Mouse (Mus musculus): ENCODE data around the gene Tceal1.
"Not testable (repeated sequence)": the region's sequence is repeated elsewhere in the genome, so short reads cannot be mapped to it uniquely, and the experiment has no call there.

Gene Tceal1

DNA sequence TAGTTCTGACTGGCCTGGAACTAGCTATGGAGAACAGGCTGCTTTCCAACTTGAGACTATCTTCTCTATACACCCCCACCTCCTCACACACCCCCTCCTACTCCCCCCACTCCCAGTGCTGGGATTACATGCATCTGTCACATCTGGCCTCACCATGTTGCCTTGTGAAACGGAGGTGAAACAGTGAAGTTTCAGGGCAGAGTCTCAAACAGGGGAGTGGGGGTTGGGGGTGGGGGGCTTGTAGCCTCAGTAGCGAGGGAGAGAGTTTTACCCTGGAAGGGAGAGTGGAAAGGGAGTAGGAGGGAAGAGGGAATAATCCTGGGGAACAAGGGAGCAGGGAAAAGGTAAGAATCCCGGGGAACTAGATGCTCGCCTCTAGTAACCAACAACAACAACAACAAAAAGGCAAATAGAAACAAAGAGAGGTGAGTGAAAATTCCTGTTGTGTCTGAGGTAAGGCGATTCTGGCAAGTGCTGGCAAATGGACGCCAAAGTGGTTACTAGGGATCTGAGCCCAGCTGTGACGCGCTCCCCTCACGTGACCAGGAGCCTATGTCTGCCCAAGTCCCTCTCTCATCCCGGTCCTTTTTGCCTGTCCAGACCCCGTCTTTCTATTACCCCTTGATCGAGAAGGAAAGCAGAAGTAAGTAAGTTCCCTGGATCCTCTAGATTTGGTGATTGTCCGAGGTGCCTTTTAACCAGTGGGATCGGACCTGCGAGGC lies at the start of gene Tceal1:
TSS of gene Tceal1 (plus strand) at position 537 of the 722 bp plus-strand sequence.
- peak; percentile 31 for DNase-seq (ENCODE audit: low spot score)

DNA sequence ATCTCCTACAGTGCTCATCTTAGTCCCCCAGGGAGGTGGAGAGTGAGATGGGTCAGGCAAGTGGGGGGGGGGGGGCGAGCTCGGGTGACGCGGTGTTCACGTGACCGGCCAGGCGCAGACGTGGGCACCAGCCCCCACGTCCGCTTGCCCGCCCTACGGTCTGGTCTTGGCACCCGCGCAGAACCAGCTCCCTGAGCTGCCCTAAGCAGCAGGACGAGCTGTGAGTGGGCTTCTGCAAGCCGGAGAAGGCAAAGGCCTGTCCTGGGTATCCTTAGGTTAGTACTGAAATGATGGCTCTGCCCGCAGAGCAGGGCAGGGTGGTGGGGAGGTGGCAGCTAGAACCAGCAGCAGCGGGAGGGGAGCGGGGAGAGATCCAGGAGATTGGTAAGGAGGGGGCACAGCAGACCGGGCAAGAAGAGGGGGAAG lies 41.5 kb upstream of the Tceal1 start:
- no peak for DNase-seq (ENCODE audit: low spot score)

DNA sequence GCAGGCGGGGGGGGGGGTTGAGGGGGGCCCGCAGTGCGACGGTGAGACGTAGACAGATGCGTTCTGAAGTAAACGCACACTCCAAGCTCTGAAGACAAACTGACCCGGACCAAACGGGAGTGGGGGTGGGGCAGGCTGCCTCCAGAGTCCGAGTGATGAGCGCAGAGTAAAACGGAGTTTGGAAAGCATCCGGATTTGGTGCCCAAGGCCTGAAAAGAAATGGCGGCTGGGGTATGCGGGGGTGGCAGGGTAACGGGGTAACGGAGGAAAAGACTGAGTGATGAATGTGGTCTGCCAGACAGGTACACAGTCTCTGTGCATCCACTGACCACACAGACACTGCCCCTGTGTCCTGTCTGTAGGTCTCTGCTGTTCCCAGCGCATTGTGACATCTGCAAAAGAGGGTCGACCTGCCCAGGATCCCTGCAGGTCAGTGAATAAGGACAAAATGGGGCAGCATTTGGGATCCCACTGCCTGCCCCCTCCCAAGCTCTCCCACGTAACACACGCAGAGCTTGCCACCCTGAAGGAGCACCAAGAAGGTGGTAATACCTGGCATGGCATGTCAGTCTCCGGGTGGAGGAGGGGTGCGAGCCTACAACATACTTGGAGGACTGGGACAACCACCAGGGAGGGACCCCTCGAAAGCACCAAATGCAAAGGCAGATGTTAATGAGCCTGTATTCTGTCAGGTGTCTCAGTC lies 40.9 kb upstream of the Tceal1 start:
- not testable (repeated sequence) for DNase-seq (ENCODE audit: low spot score)

DNA sequence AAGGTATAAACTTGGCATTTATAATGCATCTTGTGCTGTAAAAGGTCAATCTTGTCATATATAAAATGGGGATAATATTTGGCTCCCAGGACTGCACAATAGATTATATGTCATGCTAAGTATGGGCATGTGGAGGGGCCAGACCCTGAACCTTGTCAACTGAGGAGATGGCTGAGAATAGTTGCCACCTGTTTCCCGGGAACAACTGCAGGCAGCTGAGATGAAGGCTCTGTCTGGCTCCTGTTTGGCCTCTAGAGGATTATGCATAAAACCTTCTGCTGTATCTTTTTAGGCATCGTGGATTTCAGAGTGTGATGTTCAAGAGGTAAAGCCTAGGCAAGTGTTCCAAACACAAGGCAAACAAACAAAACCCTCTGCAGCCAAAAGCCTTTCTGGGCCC lies 39.0 kb upstream of the Tceal1 start:
- DNase-seq (ENCODE audit: low spot score), result no peak

DNA sequence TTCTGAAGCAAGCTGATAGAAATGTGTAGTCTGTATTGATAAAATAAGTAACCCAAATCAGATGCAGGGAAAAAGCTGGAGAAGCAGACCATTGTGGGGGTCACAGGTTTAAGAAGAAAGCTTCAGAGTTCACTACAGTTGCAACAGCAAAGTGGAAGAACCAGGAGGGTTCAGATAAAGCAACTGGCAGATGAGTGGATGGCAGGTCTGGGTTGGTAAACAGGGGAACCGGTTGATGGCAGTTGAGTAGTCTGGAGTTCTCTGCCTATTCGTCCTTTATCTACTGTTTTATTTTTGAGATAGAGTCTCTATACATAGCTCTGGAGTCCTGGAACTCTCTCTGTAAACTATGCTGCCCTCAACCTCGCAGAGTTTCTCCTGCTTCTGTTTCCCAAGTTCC lies 26.8 kb upstream of the Tceal1 start:
- no peak for DNase-seq (ENCODE audit: low spot score)

DNA sequence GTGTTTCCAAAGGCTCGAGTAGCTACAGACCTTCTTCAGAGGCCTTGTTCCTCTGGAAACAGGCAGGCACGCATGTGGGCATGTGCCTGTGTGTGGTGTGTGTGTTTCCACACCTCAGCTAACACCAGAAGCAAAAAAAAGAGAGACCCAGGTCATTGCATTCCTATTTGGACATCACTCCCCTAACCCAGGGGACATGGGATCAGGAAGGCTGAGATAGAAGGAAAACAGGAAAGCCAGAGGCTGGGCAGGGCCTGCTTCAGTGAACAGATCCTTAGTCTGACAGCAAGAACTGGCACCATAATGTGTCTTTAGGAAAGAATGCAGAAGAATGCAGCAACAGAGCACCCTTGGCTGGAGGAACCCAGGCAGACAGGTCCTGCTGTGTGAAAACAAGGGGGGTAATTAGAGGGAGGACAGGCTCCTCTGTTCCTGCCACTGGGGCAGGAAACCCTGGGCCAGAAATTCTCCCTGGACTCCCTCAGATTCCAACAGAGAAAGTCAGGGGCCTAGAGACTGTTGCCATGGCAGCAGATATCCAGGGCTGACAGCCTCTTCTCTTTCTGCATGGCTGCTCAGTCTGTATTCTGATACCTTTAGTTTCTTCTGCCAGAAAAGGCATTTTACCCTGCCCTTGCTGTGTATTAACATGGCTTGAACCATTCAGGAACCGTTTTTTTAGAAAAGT lies 16.0 kb upstream of the Tceal1 start:
- DNase-seq (ENCODE audit: low spot score), result not testable (repeated sequence)

DNA sequence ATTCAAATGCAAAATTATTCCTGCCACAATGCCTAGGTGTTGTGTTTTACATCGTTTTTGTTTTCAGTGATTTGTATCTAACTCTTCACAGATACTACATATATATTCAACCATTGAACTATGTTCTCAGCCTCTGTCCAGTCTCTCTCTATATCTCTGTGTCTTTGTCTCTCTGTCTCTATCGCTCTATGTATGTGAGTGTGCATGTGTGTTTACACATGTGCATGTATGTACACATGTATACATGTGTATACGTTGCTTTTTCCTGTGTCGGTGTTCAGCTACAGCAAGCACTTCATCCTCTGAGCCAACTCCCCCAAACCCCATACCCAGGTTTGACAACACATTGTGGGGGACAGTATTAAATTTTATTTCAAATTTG lies 15.5 kb upstream of the Tceal1 start:
- no peak for DNase-seq (ENCODE audit: low spot score)

DNA sequence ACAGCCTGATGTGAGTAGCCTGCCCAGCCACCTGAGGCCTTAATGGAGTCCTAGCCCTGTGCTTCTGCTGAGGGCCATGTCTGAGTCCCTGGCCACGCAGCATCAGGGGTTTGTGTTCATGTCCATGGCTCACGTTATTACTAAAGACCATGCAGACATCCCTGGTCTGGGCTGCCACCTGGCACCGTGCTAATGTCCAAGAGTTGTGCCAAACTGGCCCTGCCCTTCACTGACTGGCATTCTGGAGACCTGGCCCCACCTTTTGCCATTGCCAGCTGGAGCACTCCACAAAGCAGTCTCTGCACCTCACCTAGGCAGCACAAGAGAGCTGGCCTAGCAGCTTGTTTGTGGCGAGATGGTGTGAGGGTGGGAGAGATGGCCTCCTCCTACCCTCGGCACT lies 14.6 kb upstream of the Tceal1 start:
- no peak for DNase-seq (ENCODE audit: low spot score)

DNA sequence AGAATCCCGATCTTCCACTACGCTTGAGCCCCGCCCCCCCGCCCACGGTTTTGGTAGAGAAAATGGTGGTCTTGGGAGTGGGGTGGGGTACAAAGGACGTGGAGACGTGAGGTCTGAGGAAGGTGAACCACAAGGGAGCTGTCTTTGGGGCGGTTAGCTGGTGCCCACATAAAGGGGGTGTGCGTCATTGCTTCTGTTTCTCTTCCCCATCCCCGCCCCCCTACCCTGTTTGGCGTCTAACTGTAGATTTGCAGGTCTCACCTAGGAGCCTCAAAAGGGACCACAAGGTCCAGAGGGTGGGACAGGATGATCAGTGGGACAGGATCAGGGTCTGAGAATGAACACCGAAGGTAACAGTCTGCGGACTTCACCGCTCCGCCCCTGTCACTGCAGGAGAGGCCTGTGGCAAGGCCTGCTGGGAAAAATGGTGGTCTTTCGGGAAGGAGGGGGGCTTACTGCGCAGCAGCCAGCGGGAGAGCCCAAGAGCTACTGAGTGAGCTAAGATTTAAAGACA lies 443 bp downstream of the Tceal1 start:
- no peak for DNase-seq (ENCODE audit: low spot score)

DNA sequence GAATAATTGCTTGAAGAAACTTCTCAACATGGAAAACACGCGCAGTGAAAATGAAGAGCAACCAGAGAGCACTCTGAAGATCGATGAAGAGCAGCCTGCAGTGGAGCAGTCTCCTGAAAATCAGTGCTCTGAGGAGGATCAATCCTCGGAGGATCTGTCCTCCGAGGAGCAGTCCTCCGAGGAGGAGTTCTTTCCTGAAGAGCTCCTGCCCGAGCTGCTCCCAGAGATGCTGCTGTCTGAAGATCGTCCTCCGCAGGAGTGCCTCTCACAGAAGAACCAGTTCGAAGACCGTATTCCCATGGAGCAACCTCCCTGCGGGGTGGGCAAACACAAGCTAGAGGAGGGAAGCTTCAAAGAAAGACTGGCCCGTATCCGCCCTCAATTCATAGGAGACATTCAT lies 1.0 kb downstream of the Tceal1 start:
- DNase-seq (ENCODE audit: low spot score), result no peak

DNA sequence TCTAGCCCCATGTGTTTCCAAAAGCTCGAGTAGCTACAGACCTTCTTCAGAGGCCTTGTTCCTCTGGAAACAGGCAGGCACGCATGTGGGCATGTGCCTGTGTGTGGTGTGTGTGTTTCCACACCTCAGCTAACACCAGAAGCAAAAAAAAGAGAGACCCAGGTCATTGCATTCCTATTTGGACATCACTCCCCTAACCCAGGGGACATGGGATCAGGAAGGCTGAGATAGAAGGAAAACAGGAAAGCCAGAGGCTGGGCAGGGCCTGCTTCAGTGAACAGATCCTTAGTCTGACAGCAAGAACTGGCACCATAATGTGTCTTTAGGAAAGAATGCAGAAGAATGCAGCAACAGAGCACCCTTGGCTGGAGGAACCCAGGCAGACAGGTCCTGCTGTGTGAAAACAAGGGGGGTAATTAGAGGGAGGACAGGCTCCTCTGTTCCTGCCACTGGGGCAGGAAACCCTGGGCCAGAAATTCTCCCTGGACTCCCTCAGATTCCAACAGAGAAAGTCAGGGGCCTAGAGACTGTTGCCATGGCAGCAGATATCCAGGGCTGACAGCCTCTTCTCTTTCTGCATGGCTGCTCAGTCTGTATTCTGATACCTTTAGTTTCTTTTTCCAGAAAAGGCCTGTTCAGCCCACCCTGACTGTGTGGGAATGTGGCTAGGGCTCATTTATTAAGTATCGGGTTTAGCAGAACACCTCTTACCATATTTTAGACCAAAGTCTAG lies 7.1 kb downstream of the Tceal1 start:
- not testable (repeated sequence) for DNase-seq (ENCODE audit: low spot score)

DNA sequence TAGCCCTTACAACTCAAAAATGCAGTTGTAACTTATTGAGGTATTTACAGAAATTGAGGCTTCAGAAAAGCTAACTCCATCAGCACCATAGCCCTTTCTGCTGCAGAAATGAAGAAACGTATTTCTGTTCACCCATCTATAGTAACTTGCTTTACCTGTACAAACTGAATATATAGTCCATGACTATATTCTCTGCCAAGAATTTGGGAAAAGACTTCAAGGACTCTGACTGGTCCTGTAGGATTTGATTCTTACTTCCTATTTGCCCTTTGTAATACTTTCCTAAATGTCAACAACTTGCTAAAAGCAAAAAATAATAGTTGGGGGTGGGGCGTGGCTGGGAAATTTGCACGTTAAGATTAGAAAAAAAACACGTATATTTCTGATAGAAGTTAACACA lies 24.2 kb downstream of the Tceal1 start:
- no peak for DNase-seq (ENCODE audit: low spot score)

DNA sequence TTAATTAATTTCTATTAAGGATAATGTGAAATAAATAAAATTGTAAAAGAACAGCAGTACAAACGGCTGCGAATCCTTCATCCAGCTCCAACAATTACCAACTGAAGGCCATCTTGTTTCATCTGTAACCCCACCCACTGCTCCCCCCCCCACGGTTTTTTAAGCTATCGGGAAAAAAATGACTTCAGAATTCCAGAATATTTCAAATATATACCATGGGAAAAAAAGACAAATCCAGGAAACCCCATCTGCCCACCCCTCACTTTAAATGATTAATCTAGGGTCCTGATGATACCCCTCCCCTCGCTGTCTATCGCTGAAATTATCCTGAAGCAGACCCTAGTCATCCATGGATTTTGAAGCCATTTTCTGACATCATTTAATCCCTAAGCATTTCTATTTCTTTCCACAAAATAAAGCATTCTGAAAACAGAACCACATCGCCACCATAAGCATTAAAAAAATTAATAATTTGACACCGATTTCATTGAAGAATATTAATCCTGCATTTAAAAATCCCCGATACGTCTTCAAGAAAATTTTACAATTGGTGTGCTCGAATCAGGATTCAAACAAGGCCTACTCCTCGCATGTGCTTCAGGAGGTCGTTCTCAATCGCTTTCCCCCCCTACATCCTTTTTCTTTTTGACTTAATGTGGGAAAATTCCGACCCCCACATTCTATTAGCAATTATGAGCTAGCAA lies 32.5 kb downstream of the Tceal1 start:
- DNase-seq (ENCODE audit: low spot score), result no peak

DNA sequence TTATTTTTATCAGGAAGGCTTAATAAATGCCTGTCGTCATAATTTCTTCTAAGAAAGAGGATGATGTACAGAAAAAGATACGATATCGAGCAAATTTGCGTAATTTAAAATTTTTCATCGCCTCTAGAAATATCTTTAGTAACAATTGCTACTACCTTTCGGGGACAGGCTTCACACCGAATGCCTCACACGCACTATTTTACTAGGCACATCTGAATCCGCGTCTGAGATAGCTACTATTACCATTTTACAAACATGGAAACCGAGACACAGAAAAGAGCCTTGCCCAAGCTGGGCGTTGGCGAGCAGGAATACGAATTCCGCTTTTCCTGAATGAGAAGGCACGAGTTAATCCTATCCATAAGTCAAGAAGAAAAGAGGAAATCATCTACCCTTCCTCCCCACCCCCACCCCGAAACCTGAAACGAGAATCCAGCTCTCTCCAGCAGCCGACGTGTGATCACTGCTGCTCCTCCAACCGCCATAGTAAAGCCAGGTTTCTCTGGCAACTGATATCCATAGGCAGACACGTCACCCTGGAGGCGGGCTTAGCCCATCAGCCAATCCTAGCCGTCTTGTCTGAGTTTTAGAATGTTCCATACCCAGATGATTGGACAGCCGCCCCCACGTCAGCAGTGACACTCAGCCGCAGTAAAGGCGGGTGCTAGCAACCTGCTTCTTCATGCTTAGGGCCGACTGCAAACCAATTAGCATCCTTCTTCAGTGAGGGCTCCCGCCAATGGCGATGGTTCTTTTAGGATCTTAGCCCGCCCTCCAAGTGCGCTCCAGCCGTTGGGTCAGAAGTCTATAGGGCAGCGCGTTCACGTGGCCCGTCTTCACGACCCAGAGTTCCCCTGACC lies 33.2 kb downstream of the Tceal1 start:
- peak; percentile 91 for DNase-seq (ENCODE audit: low spot score)

DNA sequence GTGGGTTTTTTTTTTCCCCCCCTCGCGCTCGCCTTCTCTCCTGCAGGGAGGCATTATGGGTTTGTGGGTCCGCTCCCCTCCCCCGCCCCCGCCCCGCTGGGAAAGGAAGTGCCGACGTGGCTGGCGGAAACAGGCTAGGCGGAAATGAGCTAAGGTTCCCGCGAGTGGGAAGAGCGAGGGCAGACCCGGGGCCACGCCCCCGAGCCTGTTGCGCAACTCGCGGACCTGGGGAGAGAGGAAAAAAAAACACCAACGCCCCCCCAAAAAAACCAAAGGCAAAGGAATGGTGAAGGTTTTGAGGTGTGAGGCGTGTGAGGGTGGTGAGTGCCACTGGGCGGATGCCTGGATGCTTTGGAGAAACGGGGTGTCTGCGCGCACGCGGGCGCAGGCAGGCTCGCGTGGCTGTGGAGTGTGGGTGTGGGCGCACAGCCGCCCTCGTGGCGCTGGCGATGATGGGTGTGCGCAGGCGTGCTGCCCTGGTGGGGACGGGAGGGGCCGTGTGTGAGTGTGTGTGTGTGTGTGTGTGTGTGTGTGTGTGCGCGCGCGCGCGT lies 33.9 kb downstream of the Tceal1 start:
- no peak for DNase-seq (ENCODE audit: low spot score)

DNA sequence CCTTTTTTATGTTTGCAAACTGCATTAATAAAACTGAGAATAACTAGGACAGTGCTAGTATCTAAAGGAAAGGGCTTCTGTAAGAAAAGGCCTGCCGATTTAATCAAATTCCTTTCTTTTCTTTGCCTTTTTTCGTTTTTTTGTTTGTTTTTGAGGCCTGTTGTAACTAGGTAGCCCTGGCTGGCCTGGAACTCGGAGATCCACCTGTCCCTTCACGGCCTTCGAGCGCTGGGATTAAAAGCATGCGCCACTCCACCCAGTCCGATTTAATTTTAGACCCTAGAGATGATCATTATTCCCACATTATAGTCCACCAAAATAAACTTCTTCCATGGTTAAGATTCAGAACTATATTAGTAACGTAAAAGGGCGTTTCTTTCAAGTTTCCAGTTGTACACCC lies 34.5 kb downstream of the Tceal1 start:
- no peak for DNase-seq (ENCODE audit: low spot score)

DNA sequence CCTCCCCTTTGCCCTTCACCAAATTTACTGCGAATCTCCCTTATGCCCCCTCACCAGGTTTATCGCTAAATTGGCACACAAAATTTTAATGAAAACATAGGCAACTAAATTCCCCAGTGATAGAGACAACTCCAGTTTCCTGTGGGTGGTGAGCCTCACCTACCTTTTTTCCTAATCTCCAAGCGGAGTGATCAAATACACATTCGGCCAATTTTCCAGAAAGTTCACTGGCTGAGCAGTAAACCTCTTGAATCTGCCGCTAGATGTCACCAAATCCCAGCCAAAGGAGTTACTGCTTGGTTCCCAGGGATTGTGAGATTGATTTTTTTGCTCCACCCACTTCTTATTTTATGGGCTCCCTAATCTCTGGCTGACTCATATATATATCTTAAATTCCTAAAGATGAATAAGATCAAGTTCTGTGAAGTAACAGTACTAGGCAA lies 34.9 kb downstream of the Tceal1 start:
- DNase-seq (ENCODE audit: low spot score), result peak; percentile 49

DNA sequence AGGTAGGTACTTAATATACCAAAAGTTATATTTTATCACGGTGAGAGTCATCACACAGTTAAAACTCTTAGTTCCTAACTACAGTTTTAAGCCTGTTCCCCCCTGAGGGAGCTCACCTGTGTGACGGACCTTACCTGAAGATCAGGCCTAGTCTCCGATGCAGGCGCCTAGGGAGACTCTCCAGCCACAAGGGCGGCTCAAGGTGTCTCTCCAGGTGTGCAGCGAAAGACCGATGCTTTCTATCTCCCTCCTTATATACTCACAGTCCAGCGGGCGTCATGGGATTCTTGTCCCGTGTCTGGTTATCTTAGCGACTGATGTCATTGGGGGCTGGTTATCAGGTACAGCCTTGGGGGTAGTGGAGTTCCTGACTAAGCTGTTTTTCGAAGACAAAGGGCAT lies 35.7 kb downstream of the Tceal1 start, which contains the start of gene Morf4l2:
TSS of gene Morf4l2 (minus strand) at position 232 of the 400 bp plus-strand sequence.
- DNase-seq (ENCODE audit: low spot score), result no peak

DNA sequence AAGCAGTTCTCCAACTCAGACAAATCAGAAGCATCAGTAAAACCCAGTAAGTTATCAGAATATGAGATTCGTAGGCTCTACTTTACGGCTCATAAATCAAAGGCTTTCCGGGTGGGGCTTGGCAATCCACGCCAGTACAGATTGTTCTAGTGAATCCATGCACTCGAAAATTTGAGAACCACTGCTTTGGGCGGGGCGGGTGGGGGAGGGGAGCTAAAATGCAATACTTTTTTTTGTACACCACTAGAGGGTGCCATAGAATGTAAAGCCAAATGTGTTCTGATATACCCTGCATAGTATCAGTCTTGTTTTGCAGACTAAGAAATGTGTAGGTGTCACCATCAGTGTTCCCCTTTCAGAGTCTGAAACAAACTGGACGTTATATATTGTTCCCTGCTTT lies 36.9 kb downstream of the Tceal1 start:
- no peak for DNase-seq (ENCODE audit: low spot score)

DNA sequence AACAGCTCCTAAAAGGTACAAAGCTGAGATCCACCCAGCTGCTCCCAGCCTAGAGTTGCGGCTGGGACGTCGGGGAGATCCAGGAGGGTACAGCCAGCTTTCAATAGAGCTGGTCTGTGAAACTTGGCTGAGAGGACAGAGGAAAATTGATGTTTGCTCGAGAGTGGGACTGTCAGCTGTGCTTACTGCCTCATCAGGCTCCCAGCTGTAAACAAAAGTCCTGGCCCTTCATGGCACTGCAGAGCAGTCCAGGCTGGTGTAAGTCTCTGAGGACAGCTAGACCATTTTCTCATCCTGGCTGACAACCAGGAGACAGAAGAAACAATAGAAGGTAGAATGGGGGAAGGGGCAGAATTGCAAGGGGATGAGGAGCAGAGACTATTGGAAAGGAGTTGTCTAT lies 41.5 kb downstream of the Tceal1 start:
- no peak for DNase-seq (ENCODE audit: low spot score)
